Mouse (Mus musculus) naive thymus-derived CD4-positive, alpha-beta T cell, adult 2 months (primary cell): ENCODE results near the gene Tmem63a.
"Not testable (repeated sequence)": the region's sequence is repeated elsewhere in the genome, so short reads cannot be mapped to it uniquely, and the experiment has no call there.

Experiments
- DNase-seq: peaks from one replicate; pipeline ENCODE4 v3.0.0-alpha.2; 2011; ENCODE audit warnings: low read depth

The Tmem63a gene

GRCm38 (mm10) chr1:180965786-180966185 lies 23.6 kb downstream of the Tmem63a start:
- no peak for DNase-seq

GRCm38 (mm10) chr1:180966542-180966941 lies 24.4 kb downstream of the Tmem63a start:
- DNase-seq = no peak

- no peak for DNase-seq
These were observed 25.1 kb downstream of the Tmem63a start for GRCm38 (mm10) chr1:180967261-180967660.

- DNase-seq = no peak
These were observed 30.8 kb downstream of the Tmem63a start for GRCm38 (mm10) chr1:180972941-180973340.

- DNase-seq = peak; percentile 80
These were observed 32.1 kb downstream of the Tmem63a start for GRCm38 (mm10) chr1:180974126-180974746.

GRCm38 (mm10) chr1:180976110-180976679 lies 34.1 kb downstream of the Tmem63a start:
- DNase-seq = peak; percentile 77

GRCm38 (mm10) chr1:180979484-180980251 lies 37.5 kb downstream of the Tmem63a start:
- DNase-seq = no peak

GRCm38 (mm10) chr1:180980464-180980863 lies 38.3 kb downstream of the Tmem63a start:
- peak; percentile 41 for DNase-seq

GRCm38 (mm10) chr1:180981298-180982046 lies 39.3 kb downstream of the Tmem63a start:
- not testable (repeated sequence) for DNase-seq

- DNase-seq = no peak
These were observed 44.6 kb downstream of the Tmem63a start for GRCm38 (mm10) chr1:180986701-180987100.

- DNase-seq = peak; percentile 88
These were observed 45.6 kb downstream of the Tmem63a start for GRCm38 (mm10) chr1:180987759-180988158.

GRCm38 (mm10) chr1:180990671-180991070 lies 48.5 kb downstream of the Tmem63a start:
- no peak for DNase-seq

- DNase-seq = peak; percentile 79
These were observed 50.0 kb downstream of the Tmem63a start for GRCm38 (mm10) chr1:180992142-180992541.

- DNase-seq = no peak
These were observed 58.5 kb downstream of the Tmem63a start for GRCm38 (mm10) chr1:181000501-181001092.

- DNase-seq = no peak
These were observed 59.1 kb downstream of the Tmem63a start for GRCm38 (mm10) chr1:181001217-181001616.

GRCm38 (mm10) chr1:181001621-181002020 lies 59.5 kb downstream of the Tmem63a start:
- DNase-seq = no peak

GRCm38 (mm10) chr1:181003790-181004189 lies 61.6 kb downstream of the Tmem63a start:
- DNase-seq = no peak

- DNase-seq = no peak
These were observed 63.2 kb downstream of the Tmem63a start for GRCm38 (mm10) chr1:181005331-181005730.

- no peak for DNase-seq
These were observed 65.7 kb downstream of the Tmem63a start for GRCm38 (mm10) chr1:181007831-181008230.

GRCm38 (mm10) chr1:181008266-181008665 lies 66.1 kb downstream of the Tmem63a start:
- DNase-seq = no peak

- DNase-seq = no peak
These were observed 67.0 kb downstream of the Tmem63a start for GRCm38 (mm10) chr1:181009011-181009590.

GRCm38 (mm10) chr1:181009754-181010153 lies 67.6 kb downstream of the Tmem63a start:
- no peak for DNase-seq
